Mouse (Mus musculus) Patski (cell line): Measurements from ENCODE around the gene Lgals4. TPM values are rescaled to one million over a fixed set of nuclear protein-coding genes. Genes with fewer than 3 reads are reported as not detected.

ENCODE experiments used
- ATAC-seq: fragments of 100-300 bp; one replicate; pipeline ENCODE4 v1.8.0; 2021
- CTCF ChIA-PET: fragments of 350-600 bp; sonication (Branson Sonifier 250); formaldehyde crosslinking; loops from one replicate; lab custom pipeline; 2022; ENCODE audit warnings: inconsistent platforms; lab: Charles Lee
- POLR2A ChIA-PET: fragments of 350-600 bp; sonication (Branson Sonifier 250); formaldehyde crosslinking; loops from one replicate; lab custom pipeline; 2022; ENCODE audit warnings: antibody characterized with exemption, inconsistent platforms; lab: Charles Lee
- DNase-seq: peaks from one replicate; pipeline ENCODE4 v3.0.0-alpha.2; 2011; ENCODE audit warnings: low read depth, low spot score
- H3K27me3 ChIP-seq: fragments of 371-371 bp; one replicate; pipeline ENCODE4 v1.5.1; 2021
- CTCF ChIP-seq: fragments of 100-300 bp; IDR thresholded peaks from one replicate; pipeline ENCODE4 v1.5.1; 2021
- in situ Hi-C: fragments of 300-500 bp; cut with MboI; formaldehyde crosslinking; loops from 3 replicates; pipeline ENCODE4 v1.11.1; 2018; ENCODE audit warnings: low pct_unique_long_range_greater_than_20kb, mixed read lengths
- polyA plus RNA-seq: library from polyadenylated mRNA; unstranded; gene quantifications from one replicate; pipeline ENCODE4 v1.2.3, GENCODE M21; 2021

Lgals4 gene
- polyA plus RNA-seq, 1 experiment from 2014 or later = 4.1 TPM

- in situ Hi-C loops = no loop called here
- ChIA-PET POLR2A (interaction anchor here (1.6 kb wide), 1 partner anchor 10 kb away, joined by 5 read pairs; no protein-coding TSS in a partner anchor), CTCF (interaction anchor here (1.0 to 2.0 kb wide), 2 partner anchors 11 to 59 kb away, joined by 4 to 6 read pairs; no protein-coding TSS in a partner anchor)
- DNase-seq (no peak), ATAC-seq (no peak)
- TF ChIP-seq CTCF = no peak
- no peaks in the 10 kb centered on the region for H3K27me3 ChIP-seq
These were observed 25.9 kb upstream of the Lgals4 start for GRCm38 (mm10) chr7:28807641-28808220.

GRCm38 (mm10) chr7:28808221-28808941 is 25.3 kb upstream of the Lgals4 start, which contains the start of gene Hnrnpl:
TSS of gene Hnrnpl (plus strand) at chr7:28808541.
- ATAC-seq (no peak), DNase-seq (no peak)
- H3K27me3 ChIP-seq = no peaks in the 10 kb centered on the region
- in situ Hi-C loops = no loop called here
- ChIA-PET CTCF (interaction anchor here (1.0 to 2.0 kb wide), 2 partner anchors 11 to 59 kb away, joined by 4 to 6 read pairs; no protein-coding TSS in a partner anchor), POLR2A (interaction anchor here (1.4 to 1.9 kb wide), 3 partner anchors 9 to 16 kb away, joined by 3 to 9 read pairs (median 5); no protein-coding TSS in a partner anchor)
- no peak for TF ChIP-seq CTCF

- H3K27me3 ChIP-seq = no peaks in the 10 kb centered on the region
- POLR2A ChIA-PET = interaction anchor here (1.4 to 1.9 kb wide), 3 partner anchors 9 to 17 kb away, joined by 3 to 9 read pairs (median 5); no protein-coding TSS in a partner anchor
- TF ChIP-seq CTCF = no peak
- DNase-seq (no peak), ATAC-seq (peak; percentile 9)
- CTCF ChIA-PET = interaction anchor here (1.5 to 2.0 kb wide), 3 partner anchors 12 to 58 kb away, joined by 4 to 6 read pairs (median 4); partner anchors contain the start of gene Ech1
- in situ Hi-C loops = no loop called here
These were observed 24.7 kb upstream of the Lgals4 start for GRCm38 (mm10) chr7:28808957-28809393.

- TF ChIP-seq CTCF = no peak
- ATAC-seq = peak; percentile 5
- POLR2A ChIA-PET = interaction anchor here (0.7 to 4.0 kb wide), 5 partner anchors 11 to 427 kb away, joined by 3 to 22 read pairs (median 7); no protein-coding TSS in a partner anchor
- DNase-seq = no peak
- H3K27me3 ChIP-seq = no peaks in the 10 kb centered on the region
- in situ Hi-C loops = no loop called here
- CTCF ChIA-PET = interaction anchor here (1.5 to 2.0 kb wide), 3 partner anchors 12 to 58 kb away, joined by 4 to 6 read pairs (median 4); partner anchors contain the start of gene Ech1
These were observed 24.1 kb upstream of the Lgals4 start for GRCm38 (mm10) chr7:28809401-28810089.

GRCm38 (mm10) chr7:28810107-28811066 is 23.3 kb upstream of the Lgals4 start:
- CTCF ChIA-PET = interaction anchor here (1.5 to 1.6 kb wide), 2 partner anchors 15 to 57 kb away, joined by 4 read pairs; partner anchors contain the start of gene Ech1
- ATAC-seq (peak; percentile 83), DNase-seq (peak; percentile 99)
- TF ChIP-seq CTCF = no peak
- POLR2A ChIA-PET = interaction anchor here (0.6 to 4.0 kb wide), 11 partner anchors 10 to 428 kb away, joined by 3 to 22 read pairs (median 4); no protein-coding TSS in a partner anchor
- H3K27me3 ChIP-seq = no peaks in the 10 kb centered on the region
- in situ Hi-C loops = no loop called here

GRCm38 (mm10) chr7:28811228-28811627 is 22.4 kb upstream of the Lgals4 start:
- no peak for ATAC-seq

GRCm38 (mm10) chr7:28811640-28812275 is 21.9 kb upstream of the Lgals4 start:
- ATAC-seq = no peak

More at GRCm38 (mm10) chr7:28811228-28811627, 22.4 kb upstream of the Lgals4 start:
- POLR2A ChIA-PET = interaction anchor here (0.6 to 4.0 kb wide), 10 partner anchors 9 to 357 kb away, joined by 3 to 22 read pairs (median 5); no protein-coding TSS in a partner anchor
- no peak for TF ChIP-seq CTCF
- H3K27me3 ChIP-seq = no peaks in the 10 kb centered on the region
- in situ Hi-C loops = no loop called here
- CTCF ChIA-PET = interaction anchor here (1.5 kb wide), 1 partner anchor 56 kb away, joined by 3 read pairs; no protein-coding TSS in a partner anchor
- DNase-seq = no peak

GRCm38 (mm10) chr7:28812436-28812835 is 21.2 kb upstream of the Lgals4 start:
- H3K27me3 ChIP-seq = no peaks in the 10 kb centered on the region
- DNase-seq (no peak), ATAC-seq (no peak)
- no peak for TF ChIP-seq CTCF
- CTCF ChIA-PET = interaction anchor here (0.8 to 1.5 kb wide), 4 partner anchors 10 to 55 kb away, joined by 3 read pairs; no protein-coding TSS in a partner anchor
- in situ Hi-C loops = no loop called here
- POLR2A ChIA-PET = interaction anchor here (0.9 to 4.0 kb wide), 4 partner anchors 8 to 46 kb away, joined by 3 to 22 read pairs (median 6); partner anchors contain the start of gene Sirt2

More at GRCm38 (mm10) chr7:28811640-28812275, 21.9 kb upstream of the Lgals4 start:
- in situ Hi-C loops = no loop called here
- no peak for TF ChIP-seq CTCF
- CTCF ChIA-PET = interaction anchor here (0.8 to 1.5 kb wide), 3 partner anchors 9 to 55 kb away, joined by 3 read pairs; no protein-coding TSS in a partner anchor
- H3K27me3 ChIP-seq = no peaks in the 10 kb centered on the region
- DNase-seq = no peak
- POLR2A ChIA-PET = interaction anchor here (0.6 to 4.0 kb wide), 7 partner anchors 9 to 55 kb away, joined by 3 to 22 read pairs (median 5); no protein-coding TSS in a partner anchor
